Mouse (Mus musculus) liver, postnatal 0 days (tissue): Measurements from ENCODE around the gene Pxylp1.

Experiments
- CTCF ChIP-seq: sonication (generic); IDR thresholded peaks from 2 replicates; pipeline ENCODE4 v1.5.1; 2016; ENCODE audit warnings: antibody characterized with exemption, low read depth
- EP300 ChIP-seq: IDR thresholded peaks from 2 replicates; pipeline ENCODE4 v1.6.1; 2016; ENCODE audit warnings: antibody characterized with exemption, low read depth, mild to moderate bottlenecking

DNA sequence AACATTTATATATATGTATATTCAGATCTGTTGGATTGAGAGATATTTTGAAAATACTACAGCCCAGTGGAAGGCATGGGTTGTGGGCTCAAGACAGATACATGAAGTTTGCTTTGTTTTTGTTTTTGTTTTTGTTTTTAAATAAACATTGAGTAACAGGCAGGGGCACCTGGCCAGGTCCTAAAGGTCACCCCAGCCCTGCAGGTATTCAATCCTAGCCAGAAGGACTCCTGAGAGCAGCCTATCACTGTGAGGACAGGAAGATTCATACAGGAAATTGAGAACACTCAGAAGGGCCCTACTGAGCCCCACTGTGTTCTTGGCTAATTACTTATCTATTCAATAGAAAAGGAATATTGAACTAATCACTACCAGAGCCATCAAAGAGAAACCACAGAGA lies 5.0 kb downstream of the Pxylp1 start:
- TF ChIP-seq CTCF: no peak
- TF ChIP-seq EP300: no peak
